Mouse (Mus musculus) forebrain, embryonic 11.5 days (tissue): ENCODE measurements at regions not wholly inside any gene's neighbourhood (a gene's known extent, or its start where the extent isn't known, plus 50 kb on each side); places are given as distances from the start of the nearest gene placed in this dataset.

Experiments used
- ATAC-seq: fragments of 200-750 bp; cut with Nextera tagmentation; replicated peaks from 2 replicates; pipeline ENCODE4 v1.8.0; 2017; ENCODE audit warnings: moderate TSS enrichment; ENCODE audit not compliant: low FRiP score
- DNase-seq: peaks from one replicate; pipeline ENCODE4 v3.0.0-alpha.2; 2017; ENCODE audit warnings: low spot score
- H3K27ac ChIP-seq: fragments of 300-500 bp; sonication (generic); 2 replicates; pipeline ENCODE4 v1.5.1; 2014; ENCODE audit warnings: low read depth, low read length
- H3K27me3 ChIP-seq: fragments of 300-500 bp; sonication (generic); 2 replicates; pipeline ENCODE4 v1.6.1; 2014; ENCODE audit warnings: mild to moderate bottlenecking, low read length, mixed read lengths; ENCODE audit not compliant: control insufficient read depth, insufficient read depth
- H3K36me3 ChIP-seq: fragments of 300-500 bp; sonication (generic); 2 replicates; pipeline ENCODE4 v1.6.1; 2014; ENCODE audit warnings: mild to moderate bottlenecking, low read length, moderate library complexity, mixed read lengths; ENCODE audit not compliant: control insufficient read depth, insufficient read depth
- H3K4me1 ChIP-seq: fragments of 300-500 bp; sonication (generic); replicated peaks from 2 replicates; pipeline ENCODE4 v1.6.1; 2014; ENCODE audit warnings: low read length, mixed read lengths; ENCODE audit not compliant: control insufficient read depth, insufficient read depth
- H3K4me2 ChIP-seq: fragments of 300-500 bp; sonication (generic); 2 replicates; pipeline ENCODE4 v1.6.1; 2014; ENCODE audit warnings: low read depth, mild to moderate bottlenecking, low read length, moderate library complexity, mixed read lengths; ENCODE audit not compliant: severe bottlenecking
- H3K4me3 ChIP-seq: fragments of 300-500 bp; sonication (generic); 2 replicates; pipeline ENCODE4 v1.5.1; 2014; ENCODE audit warnings: low read depth, low read length
- H3K9ac ChIP-seq: fragments of 300-500 bp; sonication (generic); 2 replicates; pipeline ENCODE4 v1.6.1; 2014; ENCODE audit warnings: low read length
- H3K9me3 ChIP-seq: fragments of 300-500 bp; sonication (generic); 2 replicates; pipeline ENCODE4 v1.6.1; 2016; ENCODE audit warnings: low read length, mixed read lengths; ENCODE audit not compliant: control insufficient read depth
- WGBS: fragments of 180-500 bp; shearing (Covaris S2); extraction: QIAGEN DNeasy Blood & Tissue Kit; methylation state at CpG from one replicate; pipeline ENCODE4 v1.1.7; 2014; 5-methylcytosine and 5-hydroxymethylcytosine counted together

- H3K4me1 ChIP-seq, result no peaks in the 10 kb centered on the region
- H3K9ac ChIP-seq, result no peak overlapping the region
- no peak for DNase-seq
- 61% methylated on average over 9 of the region's 9 CpGs for WGBS
- H3K27ac ChIP-seq, result no peak overlapping the region
- no peaks in the 10 kb centered on the region for H3K27me3 ChIP-seq
- H3K9me3 ChIP-seq, result no peaks in the 10 kb centered on the region
- no peak overlapping the region for H3K4me3 ChIP-seq
- no peak overlapping the region for H3K4me2 ChIP-seq
- no peaks in the 10 kb centered on the region for H3K36me3 ChIP-seq
- ATAC-seq, result no peak
Observed at GRCm38 (mm10) chr10:70739348-70739966, 83.7 kb upstream of the Phyhipl start.

- no peak overlapping the region for H3K4me3 ChIP-seq
- H3K27me3 ChIP-seq, result no peaks in the 10 kb centered on the region
- ATAC-seq (no peak), DNase-seq (no peak)
- H3K9ac ChIP-seq, result no peak overlapping the region
- no peaks in the 10 kb centered on the region for H3K36me3 ChIP-seq
- no peaks in the 10 kb centered on the region for H3K4me1 ChIP-seq
- H3K4me2 ChIP-seq, result no peak overlapping the region
- no peak overlapping the region for H3K27ac ChIP-seq
- H3K9me3 ChIP-seq, result no peaks in the 10 kb centered on the region
Observed at GRCm38 (mm10) chr10:70738686-70739085, 82.9 kb upstream of the Phyhipl start.

GRCm38 (mm10) chr10:70733956-70734355, 78.2 kb upstream of the Phyhipl start:
- no peaks in the 10 kb centered on the region for H3K4me1 ChIP-seq
- no peaks in the 10 kb centered on the region for H3K9me3 ChIP-seq
- no peak overlapping the region for H3K27ac ChIP-seq
- H3K9ac ChIP-seq, result no peak overlapping the region
- no peak for ATAC-seq
- DNase-seq, result no peak
- no peak overlapping the region for H3K4me3 ChIP-seq
- H3K27me3 ChIP-seq, result no peaks in the 10 kb centered on the region
- WGBS, result 77% methylated on average over 12 of the region's 12 CpGs
- no peaks in the 10 kb centered on the region for H3K36me3 ChIP-seq
- H3K4me2 ChIP-seq, result no peak overlapping the region

- DNase-seq, result no peak
- Histone ChIP-seq H3K27me3 (no peaks in the 10 kb centered on the region), H3K36me3 (no peaks in the 10 kb centered on the region), H3K9me3 (no peaks in the 10 kb centered on the region), H3K4me3 (no peak overlapping the region), H3K9ac (no peak overlapping the region), H3K27ac (no peak overlapping the region), H3K4me1 (no peaks in the 10 kb centered on the region), H3K4me2 (no peak overlapping the region)
- 87% methylated on average over 7 of the region's 7 CpGs for WGBS
- ATAC-seq, result no peak
Observed at GRCm38 (mm10) chr10:70733478-70733877, 77.7 kb upstream of the Phyhipl start.

GRCm38 (mm10) chr10:70725091-70725490, 69.3 kb upstream of the Phyhipl start:
- no peak overlapping the region for H3K9ac ChIP-seq

GRCm38 (mm10) chr10:70722783-70723182, 67.0 kb upstream of the Phyhipl start:
- no peak for ATAC-seq
- Histone ChIP-seq H3K9me3 (no peaks in the 10 kb centered on the region), H3K4me1 (no peaks in the 10 kb centered on the region), H3K4me3 (no peak overlapping the region), H3K27me3 (no peaks in the 10 kb centered on the region), H3K36me3 (no peaks in the 10 kb centered on the region), H3K9ac (no peak overlapping the region), H3K4me2 (no peak overlapping the region), H3K27ac (no peak overlapping the region)
- WGBS, result 74% methylated on average over 2 of the region's 2 CpGs
- no peak for DNase-seq

More at GRCm38 (mm10) chr10:70725091-70725490, 69.3 kb upstream of the Phyhipl start:
- Histone ChIP-seq H3K9me3 (no peaks in the 10 kb centered on the region), H3K4me2 (no peak overlapping the region), H3K4me1 (no peaks in the 10 kb centered on the region), H3K27ac (no peak overlapping the region), H3K36me3 (no peaks in the 10 kb centered on the region), H3K4me3 (no peak overlapping the region), H3K27me3 (no peaks in the 10 kb centered on the region)
- ATAC-seq (no peak), DNase-seq (no peak)
- WGBS, result 83% methylated on average over 3 of the region's 3 CpGs

GRCm38 (mm10) chr10:70722381-70722780, 66.6 kb upstream of the Phyhipl start:
- no peaks in the 10 kb centered on the region for H3K36me3 ChIP-seq
- H3K4me1 ChIP-seq, result no peaks in the 10 kb centered on the region
- 86% methylated on average over 5 of the region's 5 CpGs for WGBS
- ATAC-seq (no peak), DNase-seq (no peak)
- H3K9me3 ChIP-seq, result no peaks in the 10 kb centered on the region
- H3K4me2 ChIP-seq, result no peak overlapping the region
- no peak overlapping the region for H3K9ac ChIP-seq
- no peaks in the 10 kb centered on the region for H3K27me3 ChIP-seq
- no peak overlapping the region for H3K27ac ChIP-seq
- H3K4me3 ChIP-seq, result no peak overlapping the region

GRCm38 (mm10) chr10:70717464-70717863, 61.7 kb upstream of the Phyhipl start:
- no peaks in the 10 kb centered on the region for H3K27me3 ChIP-seq
- no peak overlapping the region for H3K9ac ChIP-seq
- ATAC-seq, result no peak
- H3K36me3 ChIP-seq, result no peaks in the 10 kb centered on the region
- no peak for DNase-seq
- H3K4me1 ChIP-seq, result no peaks in the 10 kb centered on the region
- 27% methylated on average over 3 of the region's 8 CpGs for WGBS
- H3K9me3 ChIP-seq, result no peaks in the 10 kb centered on the region
- no peak overlapping the region for H3K27ac ChIP-seq
- no peak overlapping the region for H3K4me2 ChIP-seq
- H3K4me3 ChIP-seq, result no peak overlapping the region

GRCm38 (mm10) chr10:70717025-70717424, 61.3 kb upstream of the Phyhipl start:
- Histone ChIP-seq H3K4me1 (no peaks in the 10 kb centered on the region), H3K36me3 (no peaks in the 10 kb centered on the region), H3K4me3 (no peak overlapping the region), H3K9ac (no peak overlapping the region; the same call in 1 of the 2 replicates), H3K27me3 (no peaks in the 10 kb centered on the region), H3K4me2 (no peak overlapping the region), H3K27ac (no peak overlapping the region), H3K9me3 (no peaks in the 10 kb centered on the region)
- DNase-seq (no peak), ATAC-seq (no peak)
- 9% methylated on average over 6 of the region's 6 CpGs for WGBS
